Mouse (Mus musculus): ENCODE measurements at regions not wholly inside any gene's neighbourhood (a gene's known extent, or its start where the extent isn't known, plus 50 kb on each side); places are given as distances from the start of the nearest gene placed in this dataset.
A peak's percentile ranks its signal among the peaks of the same experiment; 100 is the strongest.

DNA sequence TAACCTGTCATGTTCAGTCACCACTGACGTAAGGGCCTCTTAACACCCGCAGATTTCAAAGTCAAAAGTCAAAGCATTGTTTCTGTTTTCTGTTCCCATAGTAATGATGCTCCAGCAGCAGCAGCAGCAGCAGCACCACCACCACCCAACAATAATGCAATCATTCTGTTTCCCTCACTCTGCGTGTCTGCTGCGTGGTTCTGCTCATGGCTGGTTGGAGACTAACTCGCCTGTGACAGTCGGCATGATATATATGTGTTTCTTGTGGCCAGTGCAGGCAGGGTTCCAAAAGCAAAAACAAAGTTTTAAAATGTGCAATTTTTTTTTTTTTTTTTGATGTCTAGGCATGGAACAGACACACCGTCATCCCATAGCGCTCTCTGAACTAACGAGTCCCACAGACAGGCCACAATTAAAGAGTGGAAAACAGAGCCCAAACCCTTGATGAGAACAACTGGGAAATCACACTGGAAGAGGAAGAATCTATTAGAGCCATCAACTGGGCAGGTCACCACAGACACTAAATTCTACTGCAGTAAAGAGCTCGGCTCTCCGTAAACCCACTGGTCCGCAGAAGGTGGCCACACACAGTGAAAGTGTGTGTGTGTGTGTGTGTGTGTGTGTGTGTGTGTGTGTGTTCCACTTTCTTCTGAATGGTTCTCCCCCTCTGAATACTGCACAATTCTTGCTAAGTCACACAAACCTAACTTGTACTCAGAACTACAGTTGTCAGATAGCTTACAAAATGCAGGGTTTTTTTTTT lies 169.0 kb upstream of the Fat1 start:
- TF ChIP-seq POLR2A (IDR thresholded peaks at IDR 0.05; ENCODE audit: borderline replicate concordance, extremely low read depth, insufficient read depth, insufficient read length, poor library complexity, severe bottlenecking) (no peak), CTCF (IDR thresholded peaks at IDR 0.05; ENCODE audit: borderline replicate concordance, extremely low read depth, insufficient read depth, insufficient read length) (no peak)
- DNase-seq (ENCODE audit: low read depth): no peak

DNA sequence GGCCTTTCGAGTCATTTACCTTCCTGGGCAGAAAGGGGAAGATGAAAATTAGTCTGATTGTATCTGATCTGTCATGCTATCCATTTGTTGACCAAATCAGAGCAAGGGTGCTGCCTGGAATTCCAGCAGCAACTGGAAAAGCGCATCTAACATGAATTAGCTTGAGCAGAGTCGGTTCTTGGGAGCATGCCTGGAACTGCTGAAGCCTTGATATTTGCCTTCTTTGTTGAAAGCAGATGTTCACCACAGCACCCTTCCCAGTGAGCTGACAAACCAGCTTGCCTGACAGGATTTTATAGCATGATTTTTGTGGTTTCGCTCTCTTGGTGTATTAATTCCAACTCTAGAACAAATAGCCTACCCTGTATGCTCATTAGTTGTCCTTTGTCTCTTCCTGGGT lies 168.0 kb upstream of the Fat1 start:
- peak; percentile 47 for DNase-seq (ENCODE audit: low read depth)
- TF ChIP-seq POLR2A (IDR thresholded peaks at IDR 0.05; ENCODE audit: borderline replicate concordance, extremely low read depth, insufficient read depth, insufficient read length, poor library complexity, severe bottlenecking): no peak
- no peak for TF ChIP-seq CTCF (IDR thresholded peaks at IDR 0.05; ENCODE audit: borderline replicate concordance, extremely low read depth, insufficient read depth, insufficient read length)

DNA sequence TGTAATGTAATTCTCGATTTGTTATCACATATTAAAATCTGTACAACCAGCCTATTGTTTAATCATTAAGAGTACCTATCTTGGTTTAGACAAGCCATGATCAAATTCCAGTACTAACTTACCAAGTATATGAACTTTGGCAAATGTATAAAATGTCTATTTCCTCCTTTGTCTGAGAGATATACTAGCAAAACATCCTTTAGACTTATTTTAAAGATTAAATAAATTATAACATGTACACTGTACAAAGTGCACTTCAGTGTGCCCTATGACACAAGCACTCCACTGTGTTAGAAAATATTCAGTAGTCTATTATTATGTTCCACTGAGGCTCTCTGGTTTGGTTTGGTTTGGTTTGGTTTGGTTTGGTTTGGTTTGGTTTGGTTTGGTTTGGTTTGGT lies 156.0 kb upstream of the Fat1 start:
- no peak for DNase-seq (ENCODE audit: low read depth)
- TF ChIP-seq CTCF (IDR thresholded peaks at IDR 0.05; ENCODE audit: borderline replicate concordance, extremely low read depth, insufficient read depth, insufficient read length): no peak
- TF ChIP-seq POLR2A (IDR thresholded peaks at IDR 0.05; ENCODE audit: borderline replicate concordance, extremely low read depth, insufficient read depth, insufficient read length, poor library complexity, severe bottlenecking): no peak

DNA sequence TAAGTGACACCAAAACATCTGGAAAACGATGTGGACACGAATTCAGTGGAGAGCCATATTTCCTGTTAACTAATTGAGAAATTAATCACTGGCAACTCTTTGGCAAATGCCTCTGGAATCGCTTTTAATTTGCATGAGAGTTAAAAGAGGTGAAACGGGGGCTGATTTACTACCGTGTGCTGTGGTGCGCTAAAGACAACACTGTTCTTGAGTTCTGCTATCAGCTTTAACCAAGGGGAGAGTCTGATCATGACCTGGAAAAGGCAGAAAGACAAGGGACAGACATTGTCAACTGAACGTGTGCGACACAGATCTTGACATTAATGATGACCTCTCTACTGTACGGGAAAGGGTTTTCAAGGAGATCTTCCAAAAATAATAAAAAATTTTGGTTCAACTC lies 152.8 kb upstream of the Fat1 start:
- DNase-seq (ENCODE audit: low read depth): no peak
- TF ChIP-seq CTCF (IDR thresholded peaks at IDR 0.05; ENCODE audit: borderline replicate concordance, extremely low read depth, insufficient read depth, insufficient read length) (no peak), POLR2A (IDR thresholded peaks at IDR 0.05; ENCODE audit: borderline replicate concordance, extremely low read depth, insufficient read depth, insufficient read length, poor library complexity, severe bottlenecking) (no peak)

DNA sequence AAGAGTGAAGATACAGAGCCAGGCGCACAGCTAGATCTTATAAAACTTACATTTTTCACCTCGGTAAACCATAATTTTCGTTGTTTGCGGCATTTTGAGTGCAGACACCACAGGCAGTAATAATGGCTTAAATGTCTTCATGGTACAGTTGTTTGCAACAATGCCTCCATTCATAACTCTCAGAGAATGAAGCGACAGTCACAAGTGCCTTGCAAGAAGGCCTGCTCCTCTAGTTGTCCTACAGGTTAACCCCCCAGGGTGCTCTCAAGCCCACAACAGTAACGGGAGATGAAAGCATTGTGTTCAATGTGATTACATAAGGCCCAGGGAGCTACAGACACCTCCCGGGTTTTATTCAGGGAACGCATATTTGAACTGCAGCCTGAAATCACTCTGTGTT lies 150.1 kb upstream of the Fat1 start:
- no peak for TF ChIP-seq CTCF (IDR thresholded peaks at IDR 0.05; ENCODE audit: borderline replicate concordance, extremely low read depth, insufficient read depth, insufficient read length)
- DNase-seq (ENCODE audit: low read depth): peak; percentile 54

DNA sequence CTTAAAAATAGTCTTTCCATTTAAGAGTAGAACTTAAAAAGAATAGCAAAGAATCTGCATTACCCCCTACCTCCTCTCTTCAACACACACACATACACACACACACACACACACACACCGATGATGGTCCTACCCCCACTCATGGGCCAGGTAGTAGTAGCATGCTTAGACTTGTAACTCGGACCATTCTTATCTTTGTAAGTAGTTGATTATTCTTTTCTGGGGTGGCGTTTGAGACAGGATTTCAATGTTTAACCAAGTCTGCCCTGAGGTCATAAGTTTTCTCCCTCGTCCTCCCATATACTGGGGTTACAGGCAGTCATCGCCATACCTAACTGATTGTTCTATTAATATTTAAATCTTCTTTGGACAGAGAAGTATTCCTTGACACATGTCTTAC lies 148.5 kb upstream of the Fat1 start:
- no peak for DNase-seq (ENCODE audit: low read depth)
- TF ChIP-seq POLR2A (IDR thresholded peaks at IDR 0.05; ENCODE audit: borderline replicate concordance, extremely low read depth, insufficient read depth, insufficient read length, poor library complexity, severe bottlenecking) (no peak), CTCF (IDR thresholded peaks at IDR 0.05; ENCODE audit: borderline replicate concordance, extremely low read depth, insufficient read depth, insufficient read length) (no peak)

DNA sequence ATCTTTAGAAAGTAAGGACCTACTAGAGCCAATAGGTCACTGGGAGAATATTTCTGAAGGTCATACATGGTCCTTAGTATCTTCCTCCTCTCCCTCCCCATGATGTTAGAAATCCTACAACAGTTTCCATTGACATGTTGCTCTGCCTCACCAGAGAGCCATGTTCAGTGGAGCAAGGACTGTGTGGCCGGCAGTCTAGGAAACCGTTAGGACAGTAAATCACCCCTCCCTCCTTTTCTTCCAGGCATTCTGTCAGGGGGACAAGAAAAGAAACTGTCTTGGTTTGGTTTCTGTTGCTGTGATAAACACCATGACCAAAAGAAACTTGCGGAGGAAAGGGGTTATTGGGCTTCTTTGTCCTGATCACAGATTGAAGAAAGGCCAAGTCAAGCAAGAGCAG lies 147.0 kb upstream of the Fat1 start:
- TF ChIP-seq POLR2A (IDR thresholded peaks at IDR 0.05; ENCODE audit: borderline replicate concordance, extremely low read depth, insufficient read depth, insufficient read length, poor library complexity, severe bottlenecking) (no peak), CTCF (IDR thresholded peaks at IDR 0.05; ENCODE audit: borderline replicate concordance, extremely low read depth, insufficient read depth, insufficient read length) (no peak)
- no peak for DNase-seq (ENCODE audit: low read depth)

DNA sequence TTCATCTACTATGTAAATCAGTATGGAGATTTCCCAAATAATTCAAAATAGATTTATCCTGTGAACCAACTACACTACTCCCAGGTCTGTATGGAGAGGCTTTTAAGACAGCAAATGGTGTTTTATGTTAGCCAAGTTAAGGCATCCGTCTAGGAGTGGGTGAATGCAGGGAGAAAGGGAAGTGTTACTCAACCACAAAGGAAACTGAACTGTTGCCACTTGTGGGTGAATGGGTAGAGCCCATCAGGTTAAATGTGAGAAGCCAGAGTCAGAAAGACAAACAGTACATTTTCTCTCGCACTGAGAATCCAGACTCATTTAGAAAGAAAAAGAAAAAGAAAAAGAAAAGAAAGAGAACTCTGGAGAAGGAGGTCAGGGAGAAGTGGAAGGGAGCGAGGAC lies 135.7 kb upstream of the Fat1 start:
- no peak for TF ChIP-seq CTCF (IDR thresholded peaks at IDR 0.05; ENCODE audit: borderline replicate concordance, extremely low read depth, insufficient read depth, insufficient read length)
- no peak for TF ChIP-seq POLR2A (IDR thresholded peaks at IDR 0.05; ENCODE audit: borderline replicate concordance, extremely low read depth, insufficient read depth, insufficient read length, poor library complexity, severe bottlenecking)
- DNase-seq (ENCODE audit: low read depth): no peak

DNA sequence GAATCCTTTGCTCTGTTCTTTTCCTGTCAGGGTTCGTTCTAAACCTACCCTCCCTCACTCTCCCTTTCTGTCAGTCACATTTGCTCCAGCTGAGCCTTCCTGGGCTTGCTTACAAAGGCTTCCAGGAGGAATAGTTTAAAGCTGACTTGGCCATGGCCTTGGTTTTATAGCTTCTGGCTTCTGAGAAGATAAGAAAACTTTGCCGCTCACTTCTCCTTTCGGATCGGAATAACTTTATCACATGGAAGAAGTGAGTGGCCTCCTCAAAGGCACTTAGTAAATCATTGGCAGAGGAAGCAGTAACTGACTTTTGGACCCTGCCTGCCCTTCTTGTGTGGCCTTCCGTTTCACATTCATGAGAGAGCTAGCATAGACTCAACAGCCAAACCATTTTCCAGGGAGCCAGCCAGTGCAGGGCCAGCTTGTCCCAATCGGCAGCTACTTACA lies 134.4 kb upstream of the Fat1 start:
- DNase-seq (ENCODE audit: low read depth): peak; percentile 5
- no peak for TF ChIP-seq POLR2A (IDR thresholded peaks at IDR 0.05; ENCODE audit: borderline replicate concordance, extremely low read depth, insufficient read depth, insufficient read length, poor library complexity, severe bottlenecking)
- TF ChIP-seq CTCF (IDR thresholded peaks at IDR 0.05; ENCODE audit: borderline replicate concordance, extremely low read depth, insufficient read depth, insufficient read length): no peak

DNA sequence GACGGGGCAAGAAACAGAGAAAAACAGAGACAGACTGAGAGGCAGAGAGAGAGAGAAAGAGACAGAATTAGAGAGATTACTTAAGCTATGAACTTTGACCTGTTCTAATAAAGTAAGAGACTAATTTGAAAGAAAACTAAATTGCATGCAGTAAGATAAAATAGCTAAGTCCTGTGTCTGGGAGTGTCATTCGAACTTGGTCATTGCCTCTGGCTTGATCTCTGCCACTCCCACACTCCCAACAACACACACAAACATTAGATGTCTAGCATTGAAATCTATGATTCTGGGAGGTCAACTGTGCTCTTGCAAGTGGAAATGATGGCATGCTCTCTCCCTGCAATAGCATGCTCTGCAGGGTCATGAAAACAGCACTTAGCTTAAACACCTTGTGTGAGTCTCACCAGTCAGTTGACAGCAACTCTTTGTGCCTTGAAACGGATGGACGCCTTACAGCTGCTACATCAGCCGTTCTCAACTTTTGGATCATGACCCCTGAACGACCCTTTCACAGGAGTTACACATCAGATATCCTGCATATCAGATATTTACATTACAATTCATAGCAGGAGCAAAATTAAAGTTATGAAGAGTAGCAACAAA lies 133.5 kb upstream of the Fat1 start:
- TF ChIP-seq CTCF (IDR thresholded peaks at IDR 0.05; ENCODE audit: borderline replicate concordance, extremely low read depth, insufficient read depth, insufficient read length): no peak
- no peak for TF ChIP-seq POLR2A (IDR thresholded peaks at IDR 0.05; ENCODE audit: borderline replicate concordance, extremely low read depth, insufficient read depth, insufficient read length, poor library complexity, severe bottlenecking)
- DNase-seq (ENCODE audit: low read depth): no peak

DNA sequence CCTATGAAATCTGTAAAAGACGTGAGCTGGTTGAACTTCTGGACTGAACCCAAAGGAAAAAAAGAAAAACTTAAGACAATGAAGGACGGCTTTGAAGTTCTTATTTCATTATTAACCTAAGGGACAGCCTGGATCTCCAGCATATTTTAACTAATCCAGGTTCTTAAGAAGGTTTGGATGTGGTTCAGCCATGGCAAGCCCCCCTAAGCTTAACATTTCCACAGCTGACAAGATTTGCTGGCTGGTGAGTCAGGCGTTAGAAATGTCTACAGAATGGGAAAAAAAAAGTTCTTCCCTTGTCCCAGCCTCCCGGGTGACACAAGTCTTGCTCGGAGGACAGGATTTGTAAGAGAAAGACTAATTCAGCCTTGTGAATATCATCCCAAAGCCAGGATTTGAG lies 132.9 kb upstream of the Fat1 start:
- peak; percentile 23 for DNase-seq (ENCODE audit: low read depth)
- TF ChIP-seq POLR2A (IDR thresholded peaks at IDR 0.05; ENCODE audit: borderline replicate concordance, extremely low read depth, insufficient read depth, insufficient read length, poor library complexity, severe bottlenecking): no peak
- TF ChIP-seq CTCF (IDR thresholded peaks at IDR 0.05; ENCODE audit: borderline replicate concordance, extremely low read depth, insufficient read depth, insufficient read length): no peak

All from brain, embryonic 14.5 days (tissue).